Mouse (Mus musculus) embryo, embryonic 10.5 days (tissue): ENCODE results near the gene Kpna7.
"Not testable (repeated sequence)": the region's sequence is repeated elsewhere in the genome, so short reads cannot be mapped to it uniquely, and the experiment has no call there.

ENCODE experiments used
- DNase-seq: peaks from one replicate; pipeline ENCODE4 v3.0.0-alpha.2; 2015; ENCODE audit warnings: low spot score

Gene Kpna7

GRCm38 (mm10) chr5:145083632-145084451, at the start of gene Kpna7, which contains the start of gene Arpc1a:
Gene Kpna7, minus strand, starts transcription at chr5:145084030.
Gene Arpc1a, plus strand, starts transcription at chr5:145083830.
- peak; percentile 96 for DNase-seq

DNA sequence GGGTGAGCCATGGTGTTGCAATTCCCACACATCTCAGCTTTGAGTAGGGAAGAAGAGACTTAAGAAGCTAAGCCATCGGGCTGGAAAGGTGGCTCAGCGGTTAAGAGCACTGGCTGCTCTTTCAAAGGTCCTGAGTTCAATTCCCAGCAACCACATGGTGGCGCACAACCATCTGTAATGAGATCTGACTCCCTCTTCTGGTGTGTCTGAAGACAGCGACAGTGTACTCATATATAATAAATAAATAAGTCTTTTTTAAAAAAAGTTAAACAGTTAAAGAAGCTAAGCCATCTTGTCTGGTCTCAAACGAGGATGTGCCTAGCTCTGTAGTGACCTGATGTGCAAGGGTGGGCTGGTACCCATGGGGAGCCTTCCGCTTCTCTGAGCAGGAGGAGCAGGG, 49.4 kb upstream of the Kpna7 start:
- not testable (repeated sequence) for DNase-seq

- no peak for DNase-seq
Observed at GRCm38 (mm10) chr5:145130995-145131394, 47.2 kb upstream of the Kpna7 start.

DNA sequence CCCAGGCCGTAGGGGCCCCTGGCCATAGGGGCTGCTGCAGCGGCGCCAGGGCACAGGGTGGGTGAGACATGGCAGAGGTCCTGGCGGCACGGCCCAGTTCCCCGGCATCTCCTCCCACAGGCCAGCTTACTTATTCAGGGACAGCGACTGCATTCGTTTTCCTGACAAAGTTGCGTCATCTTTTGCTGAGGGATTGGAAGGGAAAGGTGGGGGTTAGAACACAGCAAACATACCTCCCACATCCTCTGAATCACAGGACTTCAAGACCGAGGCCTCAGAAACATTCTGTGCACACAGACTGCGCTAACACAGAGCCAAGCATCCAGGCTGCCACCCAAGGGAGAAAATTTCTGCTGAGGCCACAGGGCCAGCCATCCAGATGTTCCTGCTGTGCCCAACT, 46.4 kb upstream of the Kpna7 start:
- DNase-seq, result no peak

- DNase-seq, result not testable (repeated sequence)
Observed at GRCm38 (mm10) chr5:145129773-145130172, 45.9 kb upstream of the Kpna7 start.

DNA sequence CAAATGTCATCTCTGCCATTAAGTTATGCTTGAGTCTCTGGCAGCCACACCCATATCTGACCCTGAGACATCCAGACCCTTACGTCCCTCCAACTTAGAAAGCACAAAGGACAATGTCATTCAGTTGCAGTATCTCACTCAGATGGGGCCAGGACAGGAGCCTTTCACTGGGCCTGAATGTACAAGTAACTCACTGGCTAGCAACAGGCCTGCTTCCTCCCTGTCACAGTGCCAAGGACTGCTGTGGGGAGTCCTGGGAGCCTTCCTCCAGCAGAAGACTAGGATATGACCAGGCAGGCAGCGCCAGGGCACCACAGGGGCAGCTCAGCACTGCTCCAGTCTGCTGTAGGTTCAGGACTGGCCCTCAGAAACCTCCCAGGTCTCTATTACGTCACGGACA, 45.3 kb upstream of the Kpna7 start:
- no peak for DNase-seq

GRCm38 (mm10) chr5:145126580-145126979, 42.8 kb upstream of the Kpna7 start:
- DNase-seq, result no peak

- no peak for DNase-seq
Observed at GRCm38 (mm10) chr5:145123396-145123795, 39.6 kb upstream of the Kpna7 start.

DNA sequence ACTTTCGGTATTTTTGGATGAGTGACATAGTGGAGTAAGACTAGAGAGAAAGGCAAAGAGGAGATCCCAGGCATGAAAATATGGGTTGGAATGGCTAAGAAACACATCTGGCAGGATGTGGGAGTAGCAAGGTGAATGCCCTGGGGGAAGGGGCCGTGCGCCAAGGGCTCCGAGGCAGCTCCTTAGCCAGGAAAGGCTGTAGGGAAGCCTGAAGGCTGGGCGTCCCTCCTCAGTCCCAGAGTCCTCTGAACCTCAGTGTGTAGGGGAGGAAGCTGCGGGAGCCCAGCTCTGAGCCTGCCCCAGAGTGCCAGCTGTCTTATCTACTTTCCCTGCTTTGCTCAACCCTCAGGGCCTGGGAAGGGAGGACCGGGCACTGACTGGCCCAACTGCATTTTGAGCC, 37.1 kb upstream of the Kpna7 start:
- no peak for DNase-seq

GRCm38 (mm10) chr5:145119385-145119784, 35.6 kb upstream of the Kpna7 start:
- no peak for DNase-seq

- no peak for DNase-seq
Observed at GRCm38 (mm10) chr5:145118461-145118860, 34.6 kb upstream of the Kpna7 start.

GRCm38 (mm10) chr5:145118005-145118404, 34.2 kb upstream of the Kpna7 start:
- no peak for DNase-seq

- peak; percentile 76 for DNase-seq
Observed at GRCm38 (mm10) chr5:145116916-145117315, 33.1 kb upstream of the Kpna7 start.

GRCm38 (mm10) chr5:145116316-145116715, 32.5 kb upstream of the Kpna7 start:
- DNase-seq, result peak; percentile 24

DNA sequence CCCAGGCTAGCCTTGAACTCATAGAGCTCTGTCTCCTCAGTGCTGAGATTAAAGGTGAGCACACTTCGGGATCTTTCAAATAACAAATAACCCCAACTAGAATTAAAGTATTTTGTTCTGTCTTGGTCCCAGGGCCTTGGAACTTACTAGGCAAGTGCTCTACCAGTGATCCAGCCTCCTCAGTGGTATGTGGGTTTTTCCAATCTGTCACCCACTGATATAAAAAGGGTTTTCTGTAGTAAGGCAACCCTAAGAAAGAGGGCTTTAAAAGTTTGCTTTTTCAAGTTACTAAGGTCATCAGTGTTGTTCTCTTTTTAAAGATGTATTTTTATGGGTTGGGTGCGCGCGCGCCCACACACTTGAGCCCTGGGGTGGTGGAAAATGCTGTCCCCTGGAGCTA, 31.9 kb upstream of the Kpna7 start:
- no peak for DNase-seq

DNA sequence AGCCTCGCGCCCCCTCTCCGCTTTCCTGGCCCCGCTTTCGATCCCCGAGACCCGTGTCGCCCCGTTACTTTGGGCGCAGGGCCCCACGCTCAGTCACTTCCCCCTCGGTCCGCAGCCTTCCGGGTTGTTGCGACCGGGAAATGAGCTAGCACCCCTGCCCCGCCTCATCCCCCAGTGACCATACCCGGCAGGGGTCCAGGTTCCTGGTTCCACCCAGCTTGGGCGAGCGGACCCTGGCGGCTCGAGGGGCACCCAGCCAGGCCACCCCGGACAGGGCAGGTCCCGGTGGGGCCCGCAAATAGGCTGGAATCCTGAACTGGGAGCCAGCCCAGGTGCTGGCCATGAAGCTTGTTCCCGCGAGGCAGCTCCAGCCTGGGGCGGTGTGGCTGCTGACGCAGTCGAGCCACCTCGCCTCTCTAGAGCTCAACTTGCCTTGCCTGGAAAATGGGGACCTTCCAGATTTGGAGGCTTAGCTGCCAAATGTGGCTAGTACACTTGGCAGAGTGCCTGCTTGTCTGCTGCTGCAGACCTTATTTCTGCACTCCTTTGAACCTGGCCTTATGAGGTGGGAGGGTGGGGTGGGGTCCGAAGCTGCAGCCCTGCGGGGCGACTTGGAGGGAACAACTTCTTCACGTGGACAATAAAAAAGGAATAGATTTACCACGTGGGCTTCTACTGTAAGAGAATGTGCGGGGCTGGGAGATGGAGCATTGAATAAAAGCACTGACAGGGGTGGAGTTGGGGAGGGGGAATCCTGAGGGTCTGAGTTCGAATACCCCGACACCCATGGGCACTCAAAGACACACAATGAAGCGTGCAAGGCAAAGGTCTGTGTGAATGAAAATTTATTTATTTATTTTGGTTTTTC, 31.0 kb upstream of the Kpna7 start:
- DNase-seq, result peak; percentile 34

DNA sequence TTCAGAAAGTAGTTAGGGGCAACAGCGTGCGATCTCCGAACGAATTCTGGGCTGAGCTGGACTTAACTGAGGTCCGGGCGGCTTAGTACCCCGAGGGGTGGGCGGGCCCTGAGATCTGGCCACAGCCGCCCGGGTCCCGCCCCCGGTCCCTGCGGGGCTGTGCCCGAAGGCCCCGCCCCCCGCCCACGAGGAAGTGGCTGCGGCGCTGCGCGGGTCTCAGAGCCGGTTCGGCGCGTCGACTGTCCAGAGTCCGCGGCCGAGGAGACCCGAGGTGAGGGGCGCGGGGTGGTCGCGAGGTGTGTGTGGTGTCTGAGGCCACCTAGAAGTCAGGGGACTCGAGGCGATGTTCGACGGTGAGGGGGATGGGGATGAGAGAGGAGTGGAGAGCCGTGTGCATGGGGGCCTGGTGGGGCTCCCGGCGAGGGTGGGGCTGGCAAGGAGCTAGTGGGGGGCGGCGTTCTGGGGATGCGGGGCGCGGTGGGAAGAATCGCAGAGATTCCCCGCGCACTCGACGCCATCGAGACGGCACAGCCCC, 30.3 kb upstream of the Kpna7 start, which contains the start of gene Arpc1b:
TSS of gene Arpc1b (plus strand) at position 145 of the 535 bp plus-strand sequence.
- DNase-seq, result peak; percentile 75

GRCm38 (mm10) chr5:145113416-145113815, 29.6 kb upstream of the Kpna7 start:
- DNase-seq, result no peak

GRCm38 (mm10) chr5:145112566-145112965, 28.7 kb upstream of the Kpna7 start:
- no peak for DNase-seq

- no peak for DNase-seq
Observed at GRCm38 (mm10) chr5:145110401-145110800, 26.6 kb upstream of the Kpna7 start.

DNA sequence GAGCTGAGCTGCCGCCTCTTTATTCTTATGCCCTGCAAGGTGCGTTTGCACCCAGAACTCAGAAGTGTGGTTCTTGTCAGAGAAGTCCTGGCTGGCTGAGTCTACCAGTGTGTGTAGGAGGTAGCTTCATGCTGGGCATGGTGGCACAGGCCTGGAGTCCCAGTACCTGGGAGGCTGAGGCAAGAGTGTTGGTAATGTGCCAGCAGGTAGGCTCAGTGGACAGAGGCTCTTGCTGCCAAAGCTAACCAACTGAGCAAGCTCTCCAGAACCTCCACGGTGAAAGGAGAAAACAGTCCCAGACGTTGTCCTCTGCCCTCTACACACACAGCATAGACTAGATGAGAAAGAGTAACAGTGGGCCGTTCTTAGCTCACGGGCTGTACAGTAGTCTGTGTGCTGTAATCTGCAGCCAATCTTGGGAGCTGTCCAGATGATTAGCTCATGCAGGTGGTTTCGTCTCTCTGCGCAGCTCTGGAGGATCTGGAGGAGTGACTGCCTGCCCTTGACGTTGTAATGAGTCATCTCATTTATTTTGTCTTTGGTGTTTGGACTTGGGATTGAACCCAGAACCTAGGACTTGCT, 22.0 kb upstream of the Kpna7 start:
- no peak for DNase-seq

DNA sequence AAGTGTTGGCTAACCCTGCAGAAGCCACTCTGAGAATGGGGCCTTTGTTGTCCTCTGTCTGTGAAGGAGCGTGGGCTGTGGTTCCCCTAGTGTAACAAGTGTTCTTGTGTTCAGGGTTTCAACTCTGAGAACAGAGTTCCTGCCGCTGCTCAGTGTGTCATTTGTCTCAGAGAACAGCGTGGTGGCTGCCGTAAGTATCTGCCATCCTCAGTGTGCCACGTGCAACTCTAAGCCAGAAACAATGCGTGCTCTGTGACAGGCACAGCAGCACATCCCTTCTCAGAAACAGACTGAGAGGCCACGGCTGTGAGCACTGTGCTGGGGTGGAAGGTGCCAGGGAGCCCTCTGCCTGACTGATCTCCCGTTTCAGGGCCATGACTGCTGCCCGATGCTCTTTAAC, 20.5 kb upstream of the Kpna7 start:
- DNase-seq, result no peak
